Mouse (Mus musculus): ENCODE data around the gene Sema5b. TPM values are rescaled to one million over a fixed set of nuclear protein-coding genes. Genes with fewer than 3 reads are reported as not detected.
"Not testable (repeated sequence)": the region's sequence is repeated elsewhere in the genome, so short reads cannot be mapped to it uniquely, and the experiment has no call there.

Gene Sema5b
- polyA plus RNA-seq, 1 experiment from 2014 or later, result 15.1 TPM

- under 1% methylated on average over 27 of the region's 27 CpGs for WGBS
- Histone ChIP-seq H3K9ac (ENCODE audit: low read depth, low read length) (peak overlapping the region; percentile 77), H3K27me3 (replicated peaks; ENCODE audit: control insufficient read depth, insufficient read depth, low read length) (no peaks in the 10 kb centered on the region), H3K36me3 (ENCODE audit: control insufficient read depth, insufficient read depth, low read length) (no peaks in the 10 kb centered on the region), H3K27ac (ENCODE audit: low read depth, low read length) (no peak overlapping the region), H3K4me1 (ENCODE audit: control insufficient read depth, insufficient read depth, low read depth, low read length) (peaks cover 13% of the 10 kb centered on the region), H3K4me2 (ENCODE audit: low read length) (peak overlapping the region; percentile 66), H3K9me3 (ENCODE audit: control insufficient read depth, low read length) (no peaks in the 10 kb centered on the region), H3K4me3 (ENCODE audit: low read length) (peak overlapping the region; percentile 71)
- no peak for ATAC-seq
These were observed 1.5 kb downstream of the Sema5b start for GRCm38 (mm10) chr16:35542421-35542780.

- no peak overlapping the region for H3K4me3 ChIP-seq (ENCODE audit: low read length)
- H3K9ac ChIP-seq (ENCODE audit: low read depth, low read length), result no peak overlapping the region
These were observed 4.8 kb downstream of the Sema5b start for GRCm38 (mm10) chr16:35545723-35546122.

GRCm38 (mm10) chr16:35547966-35548365, 7.0 kb downstream of the Sema5b start:
- H3K4me3 ChIP-seq (ENCODE audit: low read length), result no peak overlapping the region
- no peaks in the 10 kb centered on the region for H3K36me3 ChIP-seq (ENCODE audit: control insufficient read depth, insufficient read depth, low read length)
- 0 out of 2 replicates have a peak, but pooled peaks cover under 1% of the 10 kb centered on the region for H3K4me1 ChIP-seq (ENCODE audit: control insufficient read depth, insufficient read depth, low read depth, low read length)
- no peak overlapping the region for H3K9ac ChIP-seq (ENCODE audit: low read depth, low read length)
- H3K27ac ChIP-seq (ENCODE audit: low read depth, low read length), result no peak overlapping the region
- ATAC-seq, result no peak
- H3K4me2 ChIP-seq (ENCODE audit: low read length), result no peak overlapping the region
- no peaks in the 10 kb centered on the region for H3K9me3 ChIP-seq (ENCODE audit: control insufficient read depth, low read length)
- H3K27me3 ChIP-seq (replicated peaks; ENCODE audit: control insufficient read depth, insufficient read depth, low read length), result no peaks in the 10 kb centered on the region

More at GRCm38 (mm10) chr16:35545723-35546122, 4.8 kb downstream of the Sema5b start:
- H3K36me3 ChIP-seq (ENCODE audit: control insufficient read depth, insufficient read depth, low read length), result no peaks in the 10 kb centered on the region
- H3K9me3 ChIP-seq (ENCODE audit: control insufficient read depth, low read length), result no peaks in the 10 kb centered on the region
- WGBS, result 85% methylated on average over 4 of the region's 4 CpGs
- no peak overlapping the region for H3K27ac ChIP-seq (ENCODE audit: low read depth, low read length)
- no peak for ATAC-seq
- H3K27me3 ChIP-seq (replicated peaks; ENCODE audit: control insufficient read depth, insufficient read depth, low read length), result no peaks in the 10 kb centered on the region
- peaks cover 8% of the 10 kb centered on the region for H3K4me1 ChIP-seq (ENCODE audit: control insufficient read depth, insufficient read depth, low read depth, low read length)
- H3K4me2 ChIP-seq (ENCODE audit: low read length), result no peak overlapping the region

GRCm38 (mm10) chr16:35549354-35549753, 8.4 kb downstream of the Sema5b start:
- 85% methylated on average over 2 of the region's 2 CpGs for WGBS

GRCm38 (mm10) chr16:35555596-35556482, 14.9 kb downstream of the Sema5b start:
- no peaks in the 10 kb centered on the region for H3K36me3 ChIP-seq (ENCODE audit: control insufficient read depth, insufficient read depth, low read length)
- H3K9me3 ChIP-seq (ENCODE audit: control insufficient read depth, low read length), result no peaks in the 10 kb centered on the region
- peak overlapping the region; percentile 22; the same call in 1 of the 2 replicates for H3K9ac ChIP-seq (ENCODE audit: low read depth, low read length)
- H3K4me3 ChIP-seq (ENCODE audit: low read length), result no peak overlapping the region
- peak overlapping the region; percentile 12; the same call in 1 of the 2 replicates for H3K27ac ChIP-seq (ENCODE audit: low read depth, low read length)
- ATAC-seq, result peak; percentile 63; the same call in 1 of the 2 replicates
- peaks cover 7% of the 10 kb centered on the region; the same call in 1 of the 2 replicates for H3K4me1 ChIP-seq (ENCODE audit: control insufficient read depth, insufficient read depth, low read depth, low read length)
- no peaks in the 10 kb centered on the region for H3K27me3 ChIP-seq (replicated peaks; ENCODE audit: control insufficient read depth, insufficient read depth, low read length)
- H3K4me2 ChIP-seq (ENCODE audit: low read length), result no peak overlapping the region
- WGBS, result 60% methylated on average over 15 of the region's 15 CpGs

More at GRCm38 (mm10) chr16:35549354-35549753, 8.4 kb downstream of the Sema5b start:
- H3K9ac ChIP-seq (ENCODE audit: low read depth, low read length), result no peak overlapping the region
- no peaks in the 10 kb centered on the region for H3K27me3 ChIP-seq (replicated peaks; ENCODE audit: control insufficient read depth, insufficient read depth, low read length)
- ATAC-seq, result no peak
- no peak overlapping the region for H3K4me3 ChIP-seq (ENCODE audit: low read length)
- no peaks in the 10 kb centered on the region for H3K9me3 ChIP-seq (ENCODE audit: control insufficient read depth, low read length)
- no peak overlapping the region for H3K27ac ChIP-seq (ENCODE audit: low read depth, low read length)
- H3K36me3 ChIP-seq (ENCODE audit: control insufficient read depth, insufficient read depth, low read length), result no peaks in the 10 kb centered on the region
- no peaks in the 10 kb centered on the region for H3K4me1 ChIP-seq (ENCODE audit: control insufficient read depth, insufficient read depth, low read depth, low read length)
- H3K4me2 ChIP-seq (ENCODE audit: low read length), result no peak overlapping the region

- Histone ChIP-seq H3K4me2 (ENCODE audit: low read length) (no peak overlapping the region), H3K9me3 (ENCODE audit: control insufficient read depth, low read length) (no peaks in the 10 kb centered on the region), H3K36me3 (ENCODE audit: control insufficient read depth, insufficient read depth, low read length) (no peaks in the 10 kb centered on the region), H3K27ac (ENCODE audit: low read depth, low read length) (no peak overlapping the region), H3K9ac (ENCODE audit: low read depth, low read length) (no peak overlapping the region), H3K4me3 (ENCODE audit: low read length) (no peak overlapping the region), H3K27me3 (replicated peaks; ENCODE audit: control insufficient read depth, insufficient read depth, low read length) (no peaks in the 10 kb centered on the region), H3K4me1 (ENCODE audit: control insufficient read depth, insufficient read depth, low read depth, low read length) (peaks cover 7% of the 10 kb centered on the region; the same call in 1 of the 2 replicates)
- 69% methylated on average over 6 of the region's 6 CpGs for WGBS
- ATAC-seq, result no peak
These were observed 16.1 kb downstream of the Sema5b start for GRCm38 (mm10) chr16:35557038-35557437.

- Histone ChIP-seq H3K4me3 (ENCODE audit: low read length) (no peak overlapping the region), H3K9me3 (ENCODE audit: control insufficient read depth, low read length) (no peaks in the 10 kb centered on the region), H3K4me2 (ENCODE audit: low read length) (no peak overlapping the region), H3K9ac (ENCODE audit: low read depth, low read length) (no peak overlapping the region), H3K27me3 (replicated peaks; ENCODE audit: control insufficient read depth, insufficient read depth, low read length) (no peaks in the 10 kb centered on the region), H3K4me1 (ENCODE audit: control insufficient read depth, insufficient read depth, low read depth, low read length) (peaks cover 13% of the 10 kb centered on the region), H3K27ac (ENCODE audit: low read depth, low read length) (no peak overlapping the region), H3K36me3 (ENCODE audit: control insufficient read depth, insufficient read depth, low read length) (no peaks in the 10 kb centered on the region)
- 69% methylated on average over 6 of the region's 6 CpGs for WGBS
- no peak for ATAC-seq
These were observed 20.6 kb downstream of the Sema5b start for GRCm38 (mm10) chr16:35561541-35561940.

- H3K27ac ChIP-seq (ENCODE audit: low read depth, low read length), result no peak overlapping the region
- H3K4me2 ChIP-seq (ENCODE audit: low read length), result peak overlapping the region; percentile 1
- H3K4me1 ChIP-seq (ENCODE audit: control insufficient read depth, insufficient read depth, low read depth, low read length), result peaks cover 20% of the 10 kb centered on the region
- H3K36me3 ChIP-seq (ENCODE audit: control insufficient read depth, insufficient read depth, low read length), result no peaks in the 10 kb centered on the region
- H3K9me3 ChIP-seq (ENCODE audit: control insufficient read depth, low read length), result no peaks in the 10 kb centered on the region
- no peaks in the 10 kb centered on the region for H3K27me3 ChIP-seq (replicated peaks; ENCODE audit: control insufficient read depth, insufficient read depth, low read length)
- 47% methylated on average over 22 of the region's 22 CpGs for WGBS
- no peak overlapping the region for H3K9ac ChIP-seq (ENCODE audit: low read depth, low read length)
- H3K4me3 ChIP-seq (ENCODE audit: low read length), result no peak overlapping the region
- ATAC-seq, result no peak
These were observed 23.4 kb downstream of the Sema5b start for GRCm38 (mm10) chr16:35564246-35564905.

- H3K9me3 ChIP-seq (ENCODE audit: control insufficient read depth, low read length); H3K4me2 ChIP-seq (ENCODE audit: low read length); H3K4me3 ChIP-seq (ENCODE audit: low read length); H3K36me3 ChIP-seq (ENCODE audit: control insufficient read depth, insufficient read depth, low read length); H3K27ac ChIP-seq (ENCODE audit: low read depth, low read length); H3K27me3 ChIP-seq (replicated peaks; ENCODE audit: control insufficient read depth, insufficient read depth, low read length); ATAC-seq; H3K9ac ChIP-seq (ENCODE audit: low read depth, low read length): not testable (repeated sequence)
- 97% methylated on average over 5 of the region's 5 CpGs for WGBS
- H3K4me1 ChIP-seq (ENCODE audit: control insufficient read depth, insufficient read depth, low read depth, low read length), result peaks cover 27% of the 10 kb centered on the region
These were observed 24.7 kb downstream of the Sema5b start for GRCm38 (mm10) chr16:35565601-35566000.
